Mouse (Mus musculus): ENCODE measurements around the gene Ostm1.

DNA sequence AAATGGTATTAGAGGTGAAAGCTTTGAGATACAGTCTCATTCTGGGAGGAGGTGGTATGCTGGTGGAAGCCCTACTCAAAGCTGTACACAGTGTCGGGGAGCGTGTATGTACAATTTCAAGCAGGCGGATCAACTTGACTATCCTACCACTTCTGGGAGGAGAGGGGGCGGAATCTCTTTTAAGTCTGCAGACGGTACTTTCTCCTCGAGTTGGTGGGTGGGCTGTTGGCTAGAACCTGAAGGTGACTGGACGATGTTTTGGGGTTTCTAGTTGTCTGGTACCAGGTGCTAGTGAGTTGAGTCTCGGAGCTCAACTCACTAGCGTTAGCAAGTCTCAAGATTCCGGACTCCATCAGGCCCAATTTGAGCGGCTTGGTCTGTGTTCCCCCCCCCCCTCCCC lies 51.4 kb downstream of the Ostm1 start:
- no peak for TF ChIP-seq CTCF (IDR thresholded peaks at IDR 0.05; ENCODE audit: borderline replicate concordance, insufficient read depth, low read length)
- no peak for TF ChIP-seq POLR2A (IDR thresholded peaks at IDR 0.05; ENCODE audit: low read depth, low read length)

All from embryonic fibroblast, embryonic 13.5 days (primary cell).